Mouse (Mus musculus) olfactory bulb, adult 2 months (tissue): ENCODE measurements around the gene Ercc4.

ENCODE experiments used
- CTCF ChIP-seq: fragments of 200-500 bp; IDR thresholded peaks from 2 replicates; pipeline ENCODE4 v1.5.1; 2012; ENCODE audit warnings: low read depth, mild to moderate bottlenecking, low read length, moderate library complexity; ENCODE audit not compliant: insufficient read depth
- POLR2A ChIP-seq: fragments of 200-500 bp; IDR thresholded peaks from 2 replicates; pipeline ENCODE4 v1.6.1; 2012; ENCODE audit warnings: mild to moderate bottlenecking, low read depth, low read length, moderate library complexity; ENCODE audit not compliant: insufficient read depth

DNA sequence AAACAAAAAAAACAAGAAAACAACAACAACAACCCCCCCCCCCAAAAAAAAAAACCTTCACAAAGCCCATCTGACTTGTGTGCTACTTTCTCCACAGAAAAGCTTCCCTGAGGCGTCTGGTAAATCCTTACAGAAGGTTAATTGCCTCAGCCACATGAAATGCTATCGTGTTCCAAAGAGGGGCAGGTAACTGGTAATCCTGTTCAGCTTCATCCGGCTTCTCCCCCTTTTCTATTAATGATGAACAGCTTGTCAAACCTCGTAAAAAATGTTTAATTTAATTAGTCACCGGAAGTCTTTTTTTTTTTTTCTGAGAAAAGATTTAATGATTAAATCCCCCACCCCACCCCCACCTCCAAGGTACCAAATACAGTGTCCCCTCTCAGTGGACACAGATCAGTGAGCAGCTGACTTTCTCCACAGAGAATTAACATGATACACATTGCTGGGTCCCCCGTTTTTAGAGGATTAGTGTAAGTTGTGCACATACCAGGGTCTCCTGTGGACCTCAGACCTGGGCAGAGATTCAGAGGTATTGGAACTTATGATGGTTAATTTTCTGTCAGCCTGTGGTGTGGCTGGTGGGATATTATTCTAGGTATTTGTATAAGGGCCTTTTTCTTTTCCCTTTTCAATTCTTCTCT lies 26.2 kb upstream of the Ercc4 start:
- TF ChIP-seq CTCF (no peak), POLR2A (no peak)
